Mouse (Mus musculus) limb, embryonic 14.5 days (tissue): ENCODE results near the gene Ift57. TPM values are rescaled to one million over a fixed set of nuclear protein-coding genes. Genes with fewer than 3 reads are reported as not detected.

Source experiments
- ATAC-seq: fragments of 200-750 bp; cut with Nextera tagmentation; 2 replicates; pipeline ENCODE4 v1.8.0; 2017; ENCODE audit warnings: low read depth, moderate number of reproducible peaks, moderate TSS enrichment; ENCODE audit not compliant: low FRiP score
- DNase-seq: peaks from one replicate; pipeline ENCODE4 v3.0.0-alpha.2; 2015; ENCODE audit warnings: low spot score
- H3K27ac ChIP-seq: fragments of 300-500 bp; sonication (generic); replicated peaks from 2 replicates; pipeline ENCODE4 v1.5.1; 2014; ENCODE audit warnings: low read depth, mild to moderate bottlenecking, low read length, moderate library complexity, mixed read lengths
- H3K27me3 ChIP-seq: fragments of 300-500 bp; sonication (generic); 2 replicates; pipeline ENCODE4 v1.6.1; 2014; ENCODE audit warnings: low read length, mixed read lengths; ENCODE audit not compliant: control insufficient read depth, insufficient read depth
- H3K36me3 ChIP-seq: fragments of 300-500 bp; sonication (generic); 2 replicates; pipeline ENCODE4 v1.6.1; 2014; ENCODE audit warnings: mild to moderate bottlenecking, low read length, moderate library complexity, mixed read lengths; ENCODE audit not compliant: control insufficient read depth, insufficient read depth
- H3K4me1 ChIP-seq: fragments of 300-500 bp; sonication (generic); 2 replicates; pipeline ENCODE4 v1.6.1; 2014; ENCODE audit warnings: antibody characterized with exemption, low read length, mixed read lengths; ENCODE audit not compliant: control insufficient read depth, insufficient read depth
- H3K4me2 ChIP-seq: fragments of 300-500 bp; sonication (generic); replicated peaks from 2 replicates; pipeline ENCODE4 v1.6.1; 2014; ENCODE audit warnings: low read depth, mild to moderate bottlenecking, low read length, moderate library complexity; ENCODE audit not compliant: severe bottlenecking
- H3K4me3 ChIP-seq: fragments of 300-500 bp; sonication (generic); replicated peaks from 2 replicates; pipeline ENCODE4 v1.5.1; 2014; ENCODE audit warnings: low read length
- H3K9ac ChIP-seq: fragments of 300-500 bp; sonication (generic); 2 replicates; pipeline ENCODE4 v1.6.1; 2014; ENCODE audit warnings: mild to moderate bottlenecking, low read depth, low read length, moderate library complexity; ENCODE audit not compliant: severe bottlenecking
- H3K9me3 ChIP-seq: fragments of 300-500 bp; sonication (generic); 2 replicates; pipeline ENCODE4 v1.6.1; 2016; ENCODE audit warnings: low read length; ENCODE audit not compliant: control insufficient read depth
- POLR2A ChIP-seq: fragments of 200-500 bp; IDR thresholded peaks from 2 replicates; pipeline ENCODE4 v1.8.0; 2012; ENCODE audit warnings: inconsistent platforms, mild to moderate bottlenecking, moderate library complexity, borderline replicate concordance; ENCODE audit not compliant: insufficient read depth, insufficient read length; ENCODE audit errors: extremely low read depth
- WGBS: fragments of 180-500 bp; shearing (Covaris S2); extraction: QIAGEN DNeasy Blood & Tissue Kit; methylation state at CpG from one replicate; pipeline ENCODE4 v1.1.7; 2014; 5-methylcytosine and 5-hydroxymethylcytosine counted together
- polyA plus RNA-seq, 2 experiments: library from polyadenylated mRNA; depleted of rRNA in 1 of 2; stranded (reverse) in 1 of 2; unstranded in 1 of 2; fragments of >200 nt; fragmentation: Nextera tagmentation in 1 of 2; extraction: Ambion mirVana in 1 of 2; gene quantifications; 2 replicates each; pipeline versions ENCODE4 v1.2.1 to v1.2.3; 2012 to 2014

The Ift57 gene
- polyA plus RNA-seq, 2 experiments: 23.6 to 27.2 TPM

DNA sequence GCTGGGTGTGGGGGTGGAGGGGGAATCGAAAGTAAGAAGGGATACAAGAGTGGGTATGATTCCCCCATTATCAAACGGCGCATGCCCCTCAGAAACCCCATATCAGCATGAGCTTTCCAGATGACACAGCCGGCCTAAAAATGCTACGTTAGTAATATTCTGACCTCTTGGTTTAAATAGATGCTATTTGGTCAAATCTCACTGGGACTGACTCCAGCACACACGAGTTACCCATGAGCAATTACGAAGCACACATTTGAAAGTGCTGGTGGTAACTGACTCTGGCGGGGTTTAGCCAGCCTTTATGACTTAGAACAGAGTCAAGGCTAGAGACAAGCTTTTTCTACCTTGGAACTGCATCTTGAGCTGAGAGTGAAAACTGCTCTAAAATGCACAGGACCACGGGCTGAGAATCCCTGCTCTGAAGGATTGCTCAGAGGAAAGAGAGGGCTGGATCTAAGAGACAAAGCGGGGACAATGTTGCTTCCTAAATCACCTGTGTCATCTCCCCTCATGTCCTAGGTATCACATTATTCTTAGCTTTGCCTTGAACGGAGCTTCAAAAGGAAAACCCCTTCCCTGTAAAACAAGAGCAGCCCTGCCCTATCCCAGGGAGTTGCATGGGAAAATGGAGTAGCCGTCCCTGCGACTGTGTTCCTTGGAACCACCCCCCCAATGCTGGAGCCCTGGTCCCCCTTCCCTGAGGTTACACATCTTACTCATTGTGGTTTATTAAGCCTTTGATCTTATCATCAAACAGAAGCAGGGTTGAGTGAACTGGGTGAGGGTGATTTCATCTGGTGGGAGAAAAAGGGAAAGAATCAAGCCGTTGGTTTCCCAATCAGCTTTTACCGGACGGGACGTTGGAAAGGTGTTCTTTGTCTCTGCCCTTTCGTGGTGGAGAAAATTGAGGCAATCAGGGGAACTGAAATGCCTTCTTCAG lies 75.3 kb downstream of the Ift57 start:
- no peak overlapping the region for H3K4me3 ChIP-seq
- DNase-seq (no peak), ATAC-seq (no peak)
- H3K4me1 ChIP-seq: no peaks in the 10 kb centered on the region
- WGBS: 79% methylated on average over 18 of the region's 18 CpGs
- no peak for TF ChIP-seq POLR2A
- H3K9ac ChIP-seq: no peak overlapping the region
- H3K36me3 ChIP-seq: no peaks in the 10 kb centered on the region
- H3K9me3 ChIP-seq: no peaks in the 10 kb centered on the region
- H3K27ac ChIP-seq: no peak overlapping the region
- H3K27me3 ChIP-seq: no peaks in the 10 kb centered on the region
- H3K4me2 ChIP-seq: no peak overlapping the region

DNA sequence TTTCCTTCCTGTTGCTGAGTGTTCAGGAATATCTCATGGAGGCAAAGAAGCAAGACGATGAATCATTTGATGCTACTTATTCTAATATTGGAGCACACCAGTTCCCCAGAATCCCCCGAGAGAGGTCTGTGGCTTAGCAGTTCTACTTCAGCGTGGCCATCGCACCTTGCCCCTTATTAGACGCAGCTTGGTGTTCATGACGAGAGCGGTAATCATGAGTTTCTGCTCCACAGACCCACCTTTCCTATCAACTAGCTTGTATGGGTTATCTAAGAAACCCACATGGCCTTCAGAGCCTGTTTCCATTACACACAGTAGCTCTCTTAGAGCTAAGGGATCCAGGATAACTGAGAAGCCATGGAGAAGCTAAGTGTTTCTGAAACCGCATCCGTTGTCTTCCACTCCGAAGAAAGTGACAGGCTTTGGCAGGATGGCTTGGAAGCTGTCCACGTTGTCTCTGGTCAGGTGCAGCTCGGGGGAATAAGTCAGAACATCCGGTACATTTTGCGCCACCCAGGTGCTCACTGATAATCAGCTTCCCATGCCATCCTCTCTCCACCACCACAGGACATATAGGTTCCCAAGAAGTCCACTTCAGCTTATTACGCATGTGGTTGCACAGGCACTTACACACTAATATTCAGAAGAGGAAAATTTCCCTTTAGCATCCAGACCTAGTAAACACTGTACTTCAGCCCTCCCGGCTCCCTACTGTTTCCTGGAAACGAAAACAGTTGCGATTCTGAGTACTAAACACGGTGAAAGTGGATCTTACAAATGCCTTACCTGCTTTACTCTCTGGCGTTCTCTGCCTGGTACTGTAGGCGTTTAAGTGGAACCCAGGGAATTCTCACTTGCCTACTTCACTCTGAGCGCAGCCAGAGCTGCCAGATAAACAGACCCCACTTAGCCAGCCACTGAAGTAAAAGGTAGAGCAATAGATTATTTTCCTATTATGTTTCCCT lies 76.3 kb downstream of the Ift57 start:
- no peak for TF ChIP-seq POLR2A
- Histone ChIP-seq H3K4me3 (no peak overlapping the region), H3K9me3 (no peaks in the 10 kb centered on the region), H3K4me1 (no peaks in the 10 kb centered on the region), H3K27me3 (no peaks in the 10 kb centered on the region), H3K27ac (no peak overlapping the region), H3K9ac (no peak overlapping the region), H3K36me3 (no peaks in the 10 kb centered on the region), H3K4me2 (no peak overlapping the region)
- ATAC-seq (no peak), DNase-seq (no peak)
- WGBS: 73% methylated on average over 22 of the region's 22 CpGs

DNA sequence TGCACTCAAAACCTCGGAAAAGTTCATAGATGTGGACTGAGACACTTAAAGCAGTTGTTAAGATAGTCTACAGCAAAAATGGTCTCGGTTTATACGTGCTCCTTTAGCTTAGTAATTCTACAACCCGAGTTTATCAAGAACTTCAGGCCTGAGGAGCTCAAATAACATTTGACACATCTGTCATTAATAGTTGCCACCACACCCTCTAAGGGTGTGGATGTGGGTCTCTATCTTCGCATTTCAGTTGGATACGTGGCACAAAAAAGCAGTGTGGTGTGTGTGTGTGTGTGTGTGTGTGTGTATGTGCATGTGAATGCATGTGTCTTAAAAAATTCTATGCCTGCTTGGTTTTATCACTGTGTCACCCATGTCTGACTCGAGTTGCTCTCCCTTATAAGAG lies 77.9 kb downstream of the Ift57 start:
- TF ChIP-seq POLR2A: no peak
- no peak for ATAC-seq
- 72% methylated on average over 7 of the region's 7 CpGs for WGBS
- H3K9me3 ChIP-seq: no peaks in the 10 kb centered on the region
- no peak overlapping the region for H3K9ac ChIP-seq
- H3K4me3 ChIP-seq: no peak overlapping the region
- no peak overlapping the region for H3K4me2 ChIP-seq
- H3K4me1 ChIP-seq: no peaks in the 10 kb centered on the region
- DNase-seq: no peak
- no peak overlapping the region for H3K27ac ChIP-seq
- H3K36me3 ChIP-seq: no peaks in the 10 kb centered on the region
- H3K27me3 ChIP-seq: no peaks in the 10 kb centered on the region

DNA sequence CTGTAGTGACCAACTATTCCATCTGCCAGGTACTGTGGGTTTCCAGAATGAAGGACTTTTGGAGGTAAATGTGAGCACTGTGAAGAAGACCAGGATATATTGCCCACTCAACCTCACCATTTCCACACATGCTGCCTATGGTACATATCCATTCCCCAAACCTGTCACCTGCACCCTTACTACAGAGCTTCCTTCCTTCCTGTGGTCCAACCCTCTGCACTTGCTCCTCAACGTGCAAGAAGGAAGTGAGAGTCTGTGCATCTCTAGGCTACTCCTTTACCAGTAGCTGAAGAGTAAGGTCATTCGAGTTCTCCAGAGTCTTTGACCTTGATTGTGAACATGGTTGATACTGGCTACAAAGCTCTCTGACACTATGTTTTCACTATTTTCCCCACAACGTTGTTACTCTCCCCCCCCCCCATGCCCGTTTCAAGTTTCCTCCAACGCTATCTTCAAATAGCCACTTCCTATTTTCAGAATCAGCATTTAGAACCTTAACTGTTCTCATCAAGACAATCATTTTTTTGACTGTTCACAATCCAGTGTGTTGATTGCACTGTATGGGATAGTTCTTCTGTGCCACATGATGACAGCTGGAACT lies 82.6 kb downstream of the Ift57 start:
- H3K4me2 ChIP-seq: no peak overlapping the region

DNA sequence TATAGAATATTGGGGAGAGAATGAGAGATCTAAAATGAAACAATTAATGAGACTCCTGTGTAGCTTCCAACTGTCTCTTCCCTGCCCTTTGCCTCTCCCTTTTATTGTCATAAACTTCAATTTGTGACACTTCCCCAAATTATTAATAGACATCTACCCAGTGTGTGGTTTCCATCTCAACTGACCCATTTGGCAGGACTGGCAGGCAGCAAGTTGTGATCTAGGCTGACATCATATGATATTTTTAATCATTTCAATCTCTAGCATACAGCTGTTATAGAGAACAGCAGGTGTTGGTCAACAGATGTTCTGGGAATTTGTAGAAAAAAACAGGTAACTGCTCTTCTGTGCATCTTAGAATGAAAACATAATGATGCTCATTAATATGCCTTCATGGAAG lies 84.3 kb downstream of the Ift57 start:
- Histone ChIP-seq H3K36me3 (no peaks in the 10 kb centered on the region), H3K9ac (no peak overlapping the region), H3K27ac (no peak overlapping the region), H3K9me3 (no peaks in the 10 kb centered on the region), H3K27me3 (no peaks in the 10 kb centered on the region), H3K4me1 (no peaks in the 10 kb centered on the region), H3K4me2 (no peak overlapping the region), H3K4me3 (no peak overlapping the region)
- ATAC-seq (no peak), DNase-seq (no peak)
- no peak for TF ChIP-seq POLR2A

More for the DNA sequence above, 82.6 kb downstream of the Ift57 start:
- TF ChIP-seq POLR2A: no peak
- no peaks in the 10 kb centered on the region for H3K36me3 ChIP-seq
- 84% methylated on average over 5 of the region's 5 CpGs for WGBS
- DNase-seq (no peak), ATAC-seq (no peak)
- no peaks in the 10 kb centered on the region for H3K27me3 ChIP-seq
- no peaks in the 10 kb centered on the region for H3K9me3 ChIP-seq
- H3K4me1 ChIP-seq: no peaks in the 10 kb centered on the region
- no peak overlapping the region for H3K4me3 ChIP-seq
- H3K27ac ChIP-seq: no peak overlapping the region
- H3K9ac ChIP-seq: no peak overlapping the region
